Mouse (Mus musculus) neural tube, embryonic 11.5 days (tissue): ENCODE results near the gene Olfr10. TPM values are rescaled to one million over a fixed set of nuclear protein-coding genes. Genes with fewer than 3 reads are reported as not detected.
"Not testable (repeated sequence)": the region's sequence is repeated elsewhere in the genome, so short reads cannot be mapped to it uniquely, and the experiment has no call there.

ENCODE experiments used
- ATAC-seq: fragments of 200-750 bp; cut with Nextera tagmentation; 2 replicates; pipeline ENCODE4 v1.8.0; 2017; ENCODE audit warnings: moderate number of reproducible peaks, mild to moderate bottlenecking, moderate TSS enrichment, moderate library complexity; ENCODE audit not compliant: insufficient read depth, low FRiP score, low TSS enrichment
- DNase-seq: peaks from one replicate; pipeline ENCODE4 v3.0.0-alpha.2; 2015; ENCODE audit warnings: low spot score
- H3K27ac ChIP-seq: fragments of 300-500 bp; sonication (generic); 2 replicates; pipeline ENCODE4 v1.5.1; 2014; ENCODE audit warnings: low read depth, mild to moderate bottlenecking, low read length
- H3K27me3 ChIP-seq: fragments of 300-500 bp; sonication (generic); 2 replicates; pipeline ENCODE4 v1.6.1; 2014; ENCODE audit warnings: mild to moderate bottlenecking, low read length, mixed read lengths; ENCODE audit not compliant: control insufficient read depth, insufficient read depth
- H3K36me3 ChIP-seq: fragments of 300-500 bp; sonication (generic); 2 replicates; pipeline ENCODE4 v1.6.1; 2014; ENCODE audit warnings: mild to moderate bottlenecking, low read length, moderate library complexity, mixed read lengths; ENCODE audit not compliant: control insufficient read depth, insufficient read depth
- H3K4me1 ChIP-seq: fragments of 300-500 bp; sonication (generic); 2 replicates; pipeline ENCODE4 v1.6.1; 2014; ENCODE audit warnings: low read length, mixed read lengths; ENCODE audit not compliant: control insufficient read depth, insufficient read depth
- H3K4me2 ChIP-seq: fragments of 300-500 bp; sonication (generic); 2 replicates; pipeline ENCODE4 v1.6.1; 2014; ENCODE audit warnings: low read depth, mild to moderate bottlenecking, moderate library complexity
- H3K4me3 ChIP-seq: fragments of 300-500 bp; sonication (generic); 2 replicates; pipeline ENCODE4 v1.5.1; 2014; ENCODE audit warnings: low read depth, low read length
- H3K9ac ChIP-seq: fragments of 300-500 bp; sonication (generic); 2 replicates; pipeline ENCODE4 v1.6.1; 2014; ENCODE audit warnings: mild to moderate bottlenecking, low read length
- H3K9me3 ChIP-seq: fragments of 300-500 bp; sonication (generic); 2 replicates; pipeline ENCODE4 v1.6.1; 2016; ENCODE audit warnings: low read length; ENCODE audit not compliant: control insufficient read depth
- WGBS: fragments of 180-500 bp; shearing (Covaris S2); extraction: QIAGEN DNeasy Blood & Tissue Kit; methylation state at CpG from one replicate; pipeline ENCODE4 v1.1.7; 2014; 5-methylcytosine and 5-hydroxymethylcytosine counted together
- polyA plus RNA-seq: library from polyadenylated mRNA; unstranded; fragments of >200 nt; fragmentation: Nextera tagmentation; extraction: Ambion mirVana; gene quantifications from 2 replicates; pipeline ENCODE4 v1.2.1, GENCODE M21; 2014

Gene Olfr10
- polyA plus RNA-seq, 1 experiment from 2014 or later, result not detected

DNA sequence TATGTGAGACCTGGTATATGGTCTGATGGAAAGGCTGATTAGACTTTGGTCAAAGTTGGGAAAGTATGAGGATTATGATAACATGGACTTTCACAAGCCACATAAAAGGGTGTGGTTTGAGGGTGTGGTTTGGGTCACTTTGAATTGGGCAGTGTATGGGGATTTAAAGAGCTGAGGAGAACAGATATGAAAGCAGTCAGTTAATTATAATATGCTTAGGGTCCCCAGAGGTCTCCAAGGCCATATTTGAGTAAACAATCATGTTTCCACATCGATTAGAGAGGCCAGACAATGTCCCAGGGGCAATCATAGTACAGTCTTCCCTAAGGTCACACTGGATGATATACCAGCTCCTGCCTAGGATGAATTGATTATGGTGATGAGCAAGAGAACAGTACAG is 19.6 kb upstream of the Olfr10 start, which contains the start of gene Olfr1392:
Gene Olfr1392, plus strand, starts transcription at position 301 of the 400 bp plus-strand sequence.
- H3K9me3 ChIP-seq, ATAC-seq, DNase-seq, H3K9ac ChIP-seq, H3K27ac ChIP-seq, H3K4me3 ChIP-seq, H3K36me3 ChIP-seq, H3K4me1 ChIP-seq, H3K27me3 ChIP-seq, H3K4me2 ChIP-seq: not testable (repeated sequence)
- WGBS, result 65% methylated on average over 1 of the region's 1 CpGs

DNA sequence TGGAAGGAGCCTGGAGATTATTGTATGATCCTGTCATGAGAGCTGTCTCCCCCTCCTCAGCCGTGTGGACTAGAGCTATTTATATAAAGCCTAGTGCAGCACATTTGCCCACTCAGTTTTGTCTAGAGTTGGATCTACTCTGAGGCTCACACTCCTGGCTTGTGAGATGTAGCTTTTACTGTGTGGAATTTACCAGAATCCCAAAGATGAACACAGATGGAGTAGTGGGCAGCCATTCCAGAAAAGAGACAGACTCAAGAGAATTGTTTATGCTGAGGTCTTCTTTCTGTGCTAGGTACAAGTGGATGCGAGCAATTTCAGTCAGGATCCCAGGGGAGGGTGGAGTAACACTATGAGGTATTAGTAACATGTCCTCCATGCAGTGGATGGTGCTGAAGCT is 17.3 kb upstream of the Olfr10 start:
- ATAC-seq, result no peak
- 87% methylated on average over 2 of the region's 2 CpGs for WGBS

DNA sequence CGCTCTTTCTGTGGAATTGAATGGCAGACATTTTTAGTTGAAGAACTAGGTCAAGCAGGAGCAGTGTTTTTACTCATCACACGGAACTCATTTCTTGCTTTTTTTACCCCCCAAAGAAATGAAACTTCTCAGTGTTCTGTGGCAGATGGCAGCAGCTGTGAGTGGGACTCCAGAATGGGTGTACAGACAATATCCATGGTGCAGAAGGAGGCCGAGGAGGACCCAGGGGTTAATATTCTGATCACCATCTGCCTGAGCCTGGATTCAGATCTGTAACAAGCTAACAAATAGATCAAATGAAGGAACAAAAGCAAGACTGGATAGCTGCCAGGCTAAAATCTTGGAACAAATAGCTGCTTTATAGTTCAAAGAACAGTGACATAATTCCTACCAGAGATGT is 11.8 kb upstream of the Olfr10 start:
- ATAC-seq, result no peak
- H3K4me1 ChIP-seq, result no peaks in the 10 kb centered on the region
- no peaks in the 10 kb centered on the region for H3K36me3 ChIP-seq
- H3K9ac ChIP-seq, result no peak overlapping the region
- no peak overlapping the region for H3K4me3 ChIP-seq
- H3K9me3 ChIP-seq, result no peaks in the 10 kb centered on the region
- no peak overlapping the region for H3K4me2 ChIP-seq
- H3K27ac ChIP-seq, result no peak overlapping the region
- 81% methylated on average over 3 of the region's 3 CpGs for WGBS
- H3K27me3 ChIP-seq, result no peaks in the 10 kb centered on the region
- DNase-seq, result no peak

More for the DNA sequence above, 17.3 kb upstream of the Olfr10 start:
- no peaks in the 10 kb centered on the region for H3K4me1 ChIP-seq
- no peak overlapping the region for H3K4me3 ChIP-seq
- no peak overlapping the region for H3K9ac ChIP-seq
- no peak overlapping the region for H3K4me2 ChIP-seq
- no peaks in the 10 kb centered on the region for H3K27me3 ChIP-seq
- no peak overlapping the region for H3K27ac ChIP-seq
- H3K36me3 ChIP-seq, result no peaks in the 10 kb centered on the region
- DNase-seq, result no peak
- H3K9me3 ChIP-seq, result no peaks in the 10 kb centered on the region

DNA sequence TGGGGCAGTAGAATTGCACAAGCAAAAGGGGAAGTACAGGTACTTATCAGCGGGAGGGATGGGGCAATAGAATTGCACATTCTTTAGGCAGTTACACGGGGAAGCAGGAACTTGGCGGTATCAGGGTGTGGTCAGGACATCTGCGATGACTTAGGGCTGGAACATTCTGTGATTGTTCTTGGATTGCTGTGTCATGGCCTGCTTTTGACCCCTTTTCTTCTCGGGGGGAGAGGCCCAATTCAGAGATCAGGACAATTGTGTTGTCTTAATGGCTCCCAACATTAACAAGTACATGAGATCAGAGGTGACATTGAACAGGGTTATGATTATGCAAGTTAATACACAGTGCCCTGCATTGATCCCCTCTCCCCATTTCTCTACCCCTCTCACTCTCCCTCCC is 4.0 kb downstream of the Olfr10 start:
- not testable (repeated sequence) for H3K36me3 ChIP-seq, H3K9ac ChIP-seq, H3K9me3 ChIP-seq, ATAC-seq, H3K4me2 ChIP-seq, H3K27me3 ChIP-seq, H3K4me3 ChIP-seq, DNase-seq, H3K4me1 ChIP-seq, H3K27ac ChIP-seq
- WGBS, result 78% methylated on average over 5 of the region's 5 CpGs

DNA sequence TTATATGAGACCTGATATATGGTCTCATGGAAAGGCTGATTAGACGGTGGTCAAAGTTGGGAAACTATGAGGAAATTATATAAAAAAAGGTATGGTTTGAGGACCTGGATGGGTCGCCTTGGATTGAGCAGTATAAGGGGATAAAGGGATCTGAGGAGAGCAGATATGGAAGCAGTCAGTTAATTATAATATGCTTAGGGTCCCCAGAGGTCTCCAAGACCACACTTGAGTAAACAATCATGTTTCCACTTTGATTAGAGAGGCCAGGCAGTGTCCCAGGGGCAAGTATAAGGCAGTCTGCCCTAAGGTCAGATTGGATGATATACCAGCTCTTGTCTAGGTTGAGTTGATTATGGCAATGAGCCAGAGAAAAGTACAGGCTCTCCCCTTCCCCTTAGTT is 17.9 kb downstream of the Olfr10 start, which contains the start of gene Olfr1391:
Gene Olfr1391, plus strand, starts transcription at position 301 of the 400 bp plus-strand sequence.
- WGBS, result 81% methylated on average over 2 of the region's 2 CpGs
- DNase-seq (no peak), ATAC-seq (no peak)
- no peak within 1 kb of the TSS for H3K9ac ChIP-seq
- H3K4me2 ChIP-seq, result no peak within 1 kb of the TSS
- H3K27ac ChIP-seq, result no peak within 1 kb of the TSS
- H3K9me3 ChIP-seq, result no peaks in the 10 kb centered on the region
- no peaks in the 10 kb centered on the region for H3K4me1 ChIP-seq
- no peaks in the 10 kb centered on the region for H3K36me3 ChIP-seq
- no peak within 1 kb of the TSS for H3K4me3 ChIP-seq
- no peaks in the 10 kb centered on the region for H3K27me3 ChIP-seq

DNA sequence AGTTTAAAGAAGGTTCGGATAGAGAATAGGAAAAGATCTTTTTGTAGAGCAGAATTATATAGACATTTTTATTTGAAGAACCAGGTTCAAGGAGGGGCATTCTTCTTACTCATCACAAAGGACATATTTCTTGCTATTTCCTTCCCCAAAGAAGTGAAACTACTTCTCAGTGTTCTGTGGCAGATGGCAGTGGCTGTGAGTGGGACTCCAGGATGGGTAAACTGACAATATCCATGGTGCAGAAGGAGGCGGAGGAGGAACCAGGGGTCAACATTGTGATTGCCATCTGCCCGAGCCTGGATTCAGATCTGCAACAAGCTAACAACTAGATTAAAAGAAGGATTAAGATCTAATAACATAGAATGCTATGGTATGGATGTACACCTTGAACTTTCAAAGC is 22.2 kb downstream of the Olfr10 start:
- no peak for DNase-seq
- WGBS, result 87% methylated on average over 3 of the region's 3 CpGs
- Histone ChIP-seq H3K27me3 (no peaks in the 10 kb centered on the region), H3K27ac (no peak overlapping the region), H3K4me1 (no peaks in the 10 kb centered on the region), H3K9ac (no peak overlapping the region), H3K4me2 (no peak overlapping the region), H3K9me3 (no peaks in the 10 kb centered on the region), H3K36me3 (no peaks in the 10 kb centered on the region), H3K4me3 (no peak overlapping the region)
- ATAC-seq, result no peak

DNA sequence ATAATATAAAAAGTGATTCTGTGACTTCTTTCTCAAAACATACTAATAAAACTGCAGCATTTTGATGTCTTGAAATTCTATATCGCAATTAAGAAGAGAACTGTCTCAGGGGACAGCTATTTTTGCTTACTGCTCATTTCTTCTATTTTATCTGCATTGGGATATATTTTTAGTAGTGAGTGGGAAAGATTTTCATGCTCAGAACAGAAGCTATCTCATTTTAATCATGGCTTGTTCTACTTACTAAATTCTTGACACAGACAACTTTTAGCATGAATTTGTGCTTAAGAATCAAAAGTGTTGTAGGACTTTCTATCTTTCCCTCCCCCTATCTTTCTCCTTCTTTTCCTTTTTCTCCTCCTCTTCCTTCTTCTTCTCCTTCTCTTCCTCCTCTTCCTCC is 25.1 kb downstream of the Olfr10 start:
- Histone ChIP-seq H3K4me2 (no peak overlapping the region), H3K4me3 (no peak overlapping the region), H3K27me3 (no peaks in the 10 kb centered on the region), H3K9me3 (no peaks in the 10 kb centered on the region), H3K36me3 (no peaks in the 10 kb centered on the region), H3K9ac (no peak overlapping the region), H3K4me1 (no peaks in the 10 kb centered on the region), H3K27ac (no peak overlapping the region)
- DNase-seq (no peak), ATAC-seq (no peak)
- 71% methylated on average over 1 of the region's 1 CpGs for WGBS

DNA sequence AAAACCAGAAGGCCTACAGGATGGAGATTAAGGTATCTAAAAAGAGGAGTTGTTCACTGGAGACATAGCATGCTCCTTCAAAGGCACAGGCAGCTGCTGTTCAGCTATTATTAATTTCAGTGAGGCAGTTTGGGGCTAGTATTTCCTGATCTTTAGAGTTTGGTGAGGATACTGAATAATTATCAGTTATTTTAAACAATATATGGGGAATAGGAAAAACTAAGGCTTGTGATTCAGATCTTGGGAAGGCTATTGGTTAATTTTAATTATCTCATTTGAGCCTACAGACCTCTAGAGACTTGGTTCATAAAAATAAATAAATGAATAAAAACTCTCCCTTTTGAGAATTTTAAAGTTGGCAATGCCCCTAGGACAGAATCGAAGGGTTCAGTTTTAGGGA is 30.3 kb downstream of the Olfr10 start, which contains the start of gene Olfr1390:
Gene Olfr1390, plus strand, starts transcription at position 301 of the 400 bp plus-strand sequence.
- DNase-seq (no peak), ATAC-seq (no peak)
- no peak within 1 kb of the TSS for H3K4me2 ChIP-seq
- no peak within 1 kb of the TSS for H3K27ac ChIP-seq
- H3K27me3 ChIP-seq, result no peaks in the 10 kb centered on the region
- H3K4me1 ChIP-seq, result no peaks in the 10 kb centered on the region
- H3K36me3 ChIP-seq, result no peaks in the 10 kb centered on the region
- H3K9ac ChIP-seq, result no peak within 1 kb of the TSS
- H3K4me3 ChIP-seq, result no peak within 1 kb of the TSS
- no peaks in the 10 kb centered on the region for H3K9me3 ChIP-seq
- 93% methylated on average over 1 of the region's 1 CpGs for WGBS

DNA sequence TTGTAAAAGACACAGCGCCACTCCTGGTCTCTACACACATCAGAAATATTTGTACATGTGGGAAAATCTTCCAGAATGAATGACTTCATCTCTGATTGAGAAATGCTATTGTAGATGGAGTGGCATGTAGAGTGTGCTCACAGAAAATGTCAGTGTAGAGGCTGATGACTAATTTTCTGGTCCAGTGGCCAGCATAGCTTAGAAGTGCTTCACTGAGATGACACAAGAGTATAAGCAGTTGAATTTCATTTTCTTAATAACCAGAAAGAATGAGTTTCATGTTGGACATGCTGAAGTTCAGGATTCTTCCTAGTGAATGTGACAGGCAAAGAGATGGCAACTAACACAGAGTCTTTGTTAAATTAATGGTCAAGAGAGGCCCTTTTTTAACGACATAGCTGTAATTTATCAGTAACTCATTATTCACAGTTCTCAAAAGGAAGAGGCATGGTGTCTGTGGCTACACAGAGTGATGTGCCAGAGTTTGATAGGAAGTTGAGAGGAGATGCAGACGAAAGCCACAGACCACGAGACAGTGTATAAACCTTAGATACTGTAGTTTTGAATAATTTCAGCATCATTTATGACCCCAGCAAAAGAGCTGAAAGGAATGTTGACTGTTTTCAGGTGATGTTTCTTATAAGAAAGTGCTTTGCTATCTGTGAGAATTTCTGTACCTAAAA is 32.8 kb downstream of the Olfr10 start:
- 73% methylated on average over 4 of the region's 4 CpGs for WGBS
- no peaks in the 10 kb centered on the region for H3K27me3 ChIP-seq
- no peak for DNase-seq
- no peak overlapping the region for H3K4me3 ChIP-seq
- ATAC-seq, result no peak
- H3K9me3 ChIP-seq, result no peaks in the 10 kb centered on the region
- H3K4me2 ChIP-seq, result no peak overlapping the region
- no peak overlapping the region for H3K27ac ChIP-seq
- H3K4me1 ChIP-seq, result no peaks in the 10 kb centered on the region
- H3K36me3 ChIP-seq, result no peaks in the 10 kb centered on the region
- H3K9ac ChIP-seq, result no peak overlapping the region
